Mouse (Mus musculus): Measurements from ENCODE around the gene Spc24. TPM values are rescaled to one million over a fixed set of nuclear protein-coding genes. Genes with fewer than 3 reads are reported as not detected.

Spc24 gene
- polyA plus RNA-seq, 1 experiment from 2014 or later, result 68.2 TPM

GRCm38 (mm10) chr9:21738776-21739175 lies 21.3 kb downstream of the Spc24 start:
- Histone ChIP-seq H3K36me3 (peaks cover 87% of the 10 kb centered on the region), H3K27ac (no peak overlapping the region), H3K4me2 (replicated peaks) (no peak overlapping the region), H3K4me3 (no peak overlapping the region), H3K9ac (no peak overlapping the region), H3K9me3 (replicated peaks) (no peaks in the 10 kb centered on the region), H3K4me1 (no peaks in the 10 kb centered on the region), H3K27me3 (no peaks in the 10 kb centered on the region)
- 93% methylated on average over 7 of the region's 7 CpGs for WGBS
- ATAC-seq (ENCODE audit: low FRiP score), result no peak

- Histone ChIP-seq H3K36me3 (peaks cover 91% of the 10 kb centered on the region), H3K4me3 (no peak overlapping the region), H3K4me2 (replicated peaks) (no peak overlapping the region), H3K27ac (no peak overlapping the region), H3K9ac (no peak overlapping the region), H3K27me3 (no peaks in the 10 kb centered on the region), H3K4me1 (no peaks in the 10 kb centered on the region), H3K9me3 (replicated peaks) (no peaks in the 10 kb centered on the region)
- ATAC-seq (ENCODE audit: low FRiP score), result no peak
- whole genome bisulfite sequencing, result 91% methylated on average over 10 of the region's 10 CpGs
These were observed 22.9 kb downstream of the Spc24 start for GRCm38 (mm10) chr9:21737188-21737587.

- H3K4me2 ChIP-seq (replicated peaks), result no peak overlapping the region
- no peak for ATAC-seq (ENCODE audit: low FRiP score)
- 78% methylated on average over 3 of the region's 3 CpGs for WGBS
- H3K4me1 ChIP-seq, result no peaks in the 10 kb centered on the region
- no peaks in the 10 kb centered on the region for H3K9me3 ChIP-seq (replicated peaks)
- peaks cover 91% of the 10 kb centered on the region for H3K36me3 ChIP-seq
- H3K27ac ChIP-seq, result no peak overlapping the region
- H3K9ac ChIP-seq, result no peak overlapping the region
- no peaks in the 10 kb centered on the region for H3K27me3 ChIP-seq
- H3K4me3 ChIP-seq, result no peak overlapping the region
These were observed 23.5 kb downstream of the Spc24 start for GRCm38 (mm10) chr9:21736580-21736979.

GRCm38 (mm10) chr9:21735126-21735525 lies 25.0 kb downstream of the Spc24 start:
- H3K36me3 ChIP-seq, result peaks cover 87% of the 10 kb centered on the region
- ATAC-seq (ENCODE audit: low FRiP score), result no peak
- 90% methylated on average over 14 of the region's 14 CpGs for WGBS

GRCm38 (mm10) chr9:21733989-21734388 lies 26.1 kb downstream of the Spc24 start:
- H3K4me3 ChIP-seq, result no peak overlapping the region

More at GRCm38 (mm10) chr9:21735126-21735525, 25.0 kb downstream of the Spc24 start:
- H3K4me2 ChIP-seq (replicated peaks), result no peak overlapping the region
- no peak overlapping the region for H3K27ac ChIP-seq
- no peak overlapping the region for H3K4me3 ChIP-seq
- no peak overlapping the region for H3K9ac ChIP-seq
- no peaks in the 10 kb centered on the region for H3K27me3 ChIP-seq
- no peaks in the 10 kb centered on the region for H3K9me3 ChIP-seq (replicated peaks)
- no peaks in the 10 kb centered on the region for H3K4me1 ChIP-seq

GRCm38 (mm10) chr9:21733446-21733845 lies 26.7 kb downstream of the Spc24 start:
- H3K36me3 ChIP-seq, result peaks cover 82% of the 10 kb centered on the region
- H3K4me3 ChIP-seq, result no peak overlapping the region
- H3K9me3 ChIP-seq (replicated peaks), result no peaks in the 10 kb centered on the region
- no peak overlapping the region for H3K27ac ChIP-seq
- H3K4me2 ChIP-seq (replicated peaks), result no peak overlapping the region
- WGBS, result 83% methylated on average over 17 of the region's 17 CpGs
- no peaks in the 10 kb centered on the region for H3K27me3 ChIP-seq
- no peak overlapping the region for H3K9ac ChIP-seq
- no peaks in the 10 kb centered on the region for H3K4me1 ChIP-seq
- no peak for ATAC-seq (ENCODE audit: low FRiP score)

More at GRCm38 (mm10) chr9:21733989-21734388, 26.1 kb downstream of the Spc24 start:
- peaks cover 85% of the 10 kb centered on the region for H3K36me3 ChIP-seq
- no peaks in the 10 kb centered on the region for H3K4me1 ChIP-seq
- 95% methylated on average over 7 of the region's 7 CpGs for WGBS
- H3K4me2 ChIP-seq (replicated peaks), result no peak overlapping the region
- no peak overlapping the region for H3K9ac ChIP-seq
- H3K27ac ChIP-seq, result no peak overlapping the region
- ATAC-seq (ENCODE audit: low FRiP score), result no peak
- no peaks in the 10 kb centered on the region for H3K27me3 ChIP-seq
- H3K9me3 ChIP-seq (replicated peaks), result no peaks in the 10 kb centered on the region

- Histone ChIP-seq H3K27ac (no peak overlapping the region), H3K4me2 (replicated peaks) (no peak overlapping the region), H3K27me3 (no peaks in the 10 kb centered on the region), H3K9ac (no peak overlapping the region), H3K9me3 (replicated peaks) (no peaks in the 10 kb centered on the region), H3K4me1 (no peaks in the 10 kb centered on the region), H3K4me3 (no peak overlapping the region), H3K36me3 (peaks cover 71% of the 10 kb centered on the region)
- WGBS, result 95% methylated on average over 9 of the region's 9 CpGs
- no peak for ATAC-seq (ENCODE audit: low FRiP score)
These were observed 27.8 kb downstream of the Spc24 start for GRCm38 (mm10) chr9:21732288-21732687.

- Histone ChIP-seq H3K27me3 (no peaks in the 10 kb centered on the region), H3K4me3 (no peak overlapping the region), H3K9ac (no peak overlapping the region), H3K36me3 (peaks cover 46% of the 10 kb centered on the region), H3K27ac (no peak overlapping the region), H3K4me2 (replicated peaks) (no peak overlapping the region), H3K9me3 (replicated peaks) (no peaks in the 10 kb centered on the region), H3K4me1 (peaks cover 23% of the 10 kb centered on the region)
- WGBS, result 87% methylated on average over 7 of the region's 7 CpGs
- no peak for ATAC-seq (ENCODE audit: low FRiP score)
These were observed 30.8 kb downstream of the Spc24 start for GRCm38 (mm10) chr9:21729264-21729663.

GRCm38 (mm10) chr9:21728261-21728832 lies 31.8 kb downstream of the Spc24 start:
- H3K27ac ChIP-seq, result no peak overlapping the region
- H3K36me3 ChIP-seq, result peaks cover 37% of the 10 kb centered on the region
- 90% methylated on average over 10 of the region's 10 CpGs for WGBS
- H3K9me3 ChIP-seq (replicated peaks), result no peaks in the 10 kb centered on the region
- no peak overlapping the region for H3K9ac ChIP-seq
- no peaks in the 10 kb centered on the region for H3K27me3 ChIP-seq
- H3K4me1 ChIP-seq, result peaks cover 23% of the 10 kb centered on the region
- no peak for ATAC-seq (ENCODE audit: low FRiP score)
- H3K4me3 ChIP-seq, result no peak overlapping the region
- H3K4me2 ChIP-seq (replicated peaks), result no peak overlapping the region

GRCm38 (mm10) chr9:21726218-21726975 lies 33.7 kb downstream of the Spc24 start:
- ATAC-seq (ENCODE audit: low FRiP score), result no peak
- H3K9me3 ChIP-seq (replicated peaks), result no peaks in the 10 kb centered on the region
- peaks cover 27% of the 10 kb centered on the region for H3K4me1 ChIP-seq
- H3K27ac ChIP-seq, result peak overlapping the region; percentile 12
- no peak overlapping the region for H3K4me3 ChIP-seq
- H3K4me2 ChIP-seq (replicated peaks), result peak overlapping the region; percentile 77; the same call in 1 of the 2 replicates
- WGBS, result 79% methylated on average over 14 of the region's 14 CpGs
- H3K27me3 ChIP-seq, result no peaks in the 10 kb centered on the region
- H3K9ac ChIP-seq, result no peak overlapping the region
- peaks cover 17% of the 10 kb centered on the region for H3K36me3 ChIP-seq

GRCm38 (mm10) chr9:21725224-21726121 lies 34.6 kb downstream of the Spc24 start:
- peaks cover 27% of the 10 kb centered on the region for H3K4me1 ChIP-seq
- peak overlapping the region; percentile 12; the same call in 1 of the 2 replicates for H3K27ac ChIP-seq
- H3K4me2 ChIP-seq (replicated peaks), result peak overlapping the region; percentile 77
- H3K9me3 ChIP-seq (replicated peaks), result no peaks in the 10 kb centered on the region
- H3K4me3 ChIP-seq, result peak overlapping the region; percentile 67
- H3K27me3 ChIP-seq, result no peaks in the 10 kb centered on the region
- ATAC-seq (ENCODE audit: low FRiP score), result no peak
- WGBS, result 89% methylated on average over 23 of the region's 23 CpGs
- peak overlapping the region; percentile 41; the same call in 1 of the 2 replicates for H3K9ac ChIP-seq
- peaks cover 15% of the 10 kb centered on the region for H3K36me3 ChIP-seq

GRCm38 (mm10) chr9:21724147-21724536 lies 36.0 kb downstream of the Spc24 start:
- H3K27me3 ChIP-seq, result no peaks in the 10 kb centered on the region
- peak overlapping the region; percentile 67 for H3K4me3 ChIP-seq
- WGBS, result 0% methylated on average over 18 of the region's 18 CpGs
- H3K27ac ChIP-seq, result peak overlapping the region; percentile 95
- peaks cover 27% of the 10 kb centered on the region for H3K4me1 ChIP-seq
- peak overlapping the region; percentile 78 for H3K9ac ChIP-seq
- peak overlapping the region; percentile 77 for H3K4me2 ChIP-seq (replicated peaks)
- no peaks in the 10 kb centered on the region for H3K9me3 ChIP-seq (replicated peaks)
- peaks cover 6% of the 10 kb centered on the region for H3K36me3 ChIP-seq
- ATAC-seq (ENCODE audit: low FRiP score), result peak; percentile 96
